28 mouse cellular contexts compared by ENCODE assay signal in the genomic region with DNA sequence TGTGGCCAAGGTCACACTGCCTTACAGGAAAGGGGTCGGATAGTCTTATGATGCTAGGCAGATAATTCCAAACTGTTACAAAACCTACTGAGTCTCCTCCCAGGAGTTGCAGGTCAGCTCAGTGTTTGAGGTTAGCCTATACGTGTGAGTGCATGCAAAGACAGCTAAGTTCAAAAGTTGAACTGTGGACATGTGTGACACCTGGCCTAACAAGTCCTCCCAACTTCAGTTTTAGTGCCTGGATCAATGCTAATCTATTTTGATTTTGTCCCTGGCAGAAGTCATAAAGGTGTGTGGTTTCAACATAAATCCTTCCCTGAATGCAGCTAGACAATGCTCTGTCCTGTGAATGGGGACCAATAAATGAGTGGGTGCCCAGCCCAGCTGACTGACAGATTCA.
"Had no signal": no experiment of that assay in that cellular context is flagged by ENCODE, and none has a peak within 500 bp of the region (broad histone marks: within the 10 kb centered on the region; RNA-seq: fewer than 3 reads in every experiment).

No protein-coding gene starts in this region.

- H3K4me1 ChIP-seq: embryonic facial prominence, embryonic 10.5 days; embryonic facial prominence, embryonic 12.5 days; embryonic facial prominence, embryonic 13.5 days; embryonic facial prominence, embryonic 15.5 days; forebrain, embryonic 10.5 days; forebrain, embryonic 12.5 days; forebrain, embryonic 13.5 days; forebrain, embryonic 15.5 days had no signal

- H3K4me2 ChIP-seq: embryonic facial prominence, embryonic 12.5 days; embryonic facial prominence, embryonic 13.5 days; embryonic facial prominence, embryonic 15.5 days; forebrain, embryonic 12.5 days; forebrain, embryonic 13.5 days; forebrain, embryonic 15.5 days had no signal

- DNase-seq: cerebellum, adult 18-20 months; cerebellum, adult 2 months; cerebellum, adult 8-10 months; cerebellum, adult 9-10 months; cerebellum, adult 9-11 months; cerebellum, postnatal 10 days; cerebellum, postnatal 14 days; cerebellum, postnatal 25 days; cerebellum, postnatal 36 days; embryo, embryonic 11 days; forebrain, postnatal 0 days; gastrocnemius, adult 2 months; gastrocnemius, postnatal 10 days; gastrocnemius, postnatal 14 days; gastrocnemius, postnatal 25 days; gastrocnemius, postnatal 36 days; heart, adult 2 months had no signal

- H3K27me3 ChIP-seq: embryonic facial prominence, embryonic 12.5 days; embryonic facial prominence, embryonic 13.5 days; embryonic facial prominence, embryonic 15.5 days; forebrain, embryonic 12.5 days; forebrain, embryonic 13.5 days; forebrain, embryonic 15.5 days had no signal

- H3K27ac ChIP-seq: embryonic facial prominence, embryonic 10.5 days; embryonic facial prominence, embryonic 12.5 days; embryonic facial prominence, embryonic 13.5 days; embryonic facial prominence, embryonic 15.5 days; forebrain, embryonic 10.5 days; forebrain, embryonic 12.5 days; forebrain, embryonic 13.5 days; forebrain, embryonic 15.5 days; gastrocnemius, adult 2 months; heart, adult 2 months had no signal

- H3K9me3 ChIP-seq: embryonic facial prominence, embryonic 10.5 days; embryonic facial prominence, embryonic 12.5 days; embryonic facial prominence, embryonic 13.5 days; embryonic facial prominence, embryonic 15.5 days; forebrain, embryonic 10.5 days; forebrain, embryonic 12.5 days; forebrain, embryonic 13.5 days; forebrain, embryonic 15.5 days had no signal

- H3K4me3 ChIP-seq: embryonic facial prominence, embryonic 10.5 days; embryonic facial prominence, embryonic 12.5 days; embryonic facial prominence, embryonic 13.5 days; embryonic facial prominence, embryonic 15.5 days; erythroblast, embryonic 14.5 days; forebrain, embryonic 10.5 days; forebrain, embryonic 12.5 days; forebrain, embryonic 13.5 days; forebrain, embryonic 15.5 days; gastrocnemius, adult 2 months; heart, adult 2 months had no signal

- ATAC-seq: forebrain, embryonic 13.5 days; forebrain, embryonic 14.5 days; forebrain, embryonic 15.5 days; forebrain, embryonic 16.5 days; forebrain, postnatal 0 days had no signal

- H3K9ac ChIP-seq: embryonic facial prominence, embryonic 12.5 days; embryonic facial prominence, embryonic 13.5 days; embryonic facial prominence, embryonic 15.5 days; forebrain, embryonic 12.5 days; forebrain, embryonic 13.5 days; forebrain, embryonic 15.5 days; forebrain, postnatal 0 days had no signal
